Comparison of ENCODE assay signal across 8 mouse cellular contexts in the genomic region with DNA sequence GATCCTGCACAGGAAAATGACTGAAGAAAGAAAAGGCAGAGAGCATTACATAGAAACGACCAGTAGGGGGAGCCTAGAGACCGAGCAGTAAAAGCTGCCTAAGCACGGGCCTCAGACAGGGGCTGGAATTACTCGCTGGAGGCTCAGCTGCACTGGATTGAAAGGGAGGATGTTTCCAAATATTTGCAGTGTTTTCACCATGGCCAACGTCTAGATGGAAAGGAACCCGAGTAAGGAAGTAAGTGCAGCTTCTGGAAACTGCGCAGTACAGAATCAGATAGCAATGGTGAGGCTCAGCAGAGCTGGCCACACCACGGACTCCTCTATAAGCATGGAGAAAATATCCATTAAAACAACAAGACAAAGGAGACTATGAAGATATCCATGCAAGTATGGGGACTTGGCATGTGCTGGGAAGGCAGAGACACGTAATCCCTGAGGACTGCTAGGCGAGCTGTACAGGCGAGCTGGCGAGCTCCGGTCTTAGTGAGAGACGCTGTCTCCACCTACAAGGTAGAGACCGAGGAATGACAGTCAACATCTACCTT.
A peak's percentile ranks its signal among the peaks of the same experiment; 100 is the strongest.
DNase-seq lines count a peak whose midpoint lies in the region; ATAC-seq and TF ChIP-seq lines count a peak whose summit lies in the region.

No protein-coding gene starts in this region.

- no peaks in the 10 kb centered on the region for H3K27me3 ChIP-seq in heart, adult 2 months (ENCODE audit: control insufficient read depth, insufficient read depth, low read length)
- H3K27me3 ChIP-seq in limb, embryonic 10.5 days (ENCODE audit: low read depth, poor library complexity, severe bottlenecking): no peaks in the 10 kb centered on the region
- H3K27me3 ChIP-seq in midbrain, embryonic 12.5 days: no peaks in the 10 kb centered on the region

- no peaks in the 10 kb centered on the region; the same call in 1 of the 2 replicates for H3K4me1 ChIP-seq in heart, adult 2 months (ENCODE audit: control insufficient read depth, insufficient read depth, low read length)
- H3K4me1 ChIP-seq in limb, embryonic 10.5 days: peaks cover 15% of the 10 kb centered on the region
- peaks cover 14% of the 10 kb centered on the region for H3K4me1 ChIP-seq in midbrain, embryonic 12.5 days

- WGBS in heart, adult 2 months: 47% methylated on average over 15 of the region's 15 CpGs
- 55% methylated on average over 15 of the region's 15 CpGs for WGBS in limb, embryonic 10.5 days
- WGBS in midbrain, embryonic 12.5 days: 46% methylated on average over 15 of the region's 15 CpGs

- peak; percentile 85 for ATAC-seq in midbrain, embryonic 12.5 days (ENCODE audit: low FRiP score, low read depth)

- H3K9ac ChIP-seq in heart, adult 2 months (ENCODE audit: low read depth, low read length): no peak overlapping the region
- no peak overlapping the region for H3K9ac ChIP-seq in midbrain, embryonic 12.5 days (replicated peaks)

- H3K9me3 ChIP-seq in limb, embryonic 10.5 days (replicated peaks): no peaks in the 10 kb centered on the region
- H3K9me3 ChIP-seq in midbrain, embryonic 12.5 days: no peaks in the 10 kb centered on the region

- no peaks in the 10 kb centered on the region for H3K36me3 ChIP-seq in heart, adult 2 months (ENCODE audit: control insufficient read depth, insufficient read depth, low read length)
- H3K36me3 ChIP-seq in limb, embryonic 10.5 days: no peaks in the 10 kb centered on the region
- H3K36me3 ChIP-seq in midbrain, embryonic 12.5 days: no peaks in the 10 kb centered on the region

- intact Hi-C loops in heart, adult 2 months (cut with DNase I): loop anchor here (1.0 to 2.0 kb wide), 3 partner anchors 304 to 519 kb away; no protein-coding TSS in a partner anchor

- peak; percentile 99 for TF ChIP-seq CTCF in heart, adult 2 months (IDR thresholded peaks at IDR 0.05)

- TF ChIP-seq EP300 in heart, adult 2 months (IDR thresholded peaks at IDR 0.05; ENCODE audit: insufficient read depth, low read depth, low read length): peak; percentile 65

- no peaks in the 10 kb centered on the region for H3K79me2 ChIP-seq in heart, adult 2 months (replicated peaks; ENCODE audit: control insufficient read depth, insufficient read depth, low read length)

- no peak overlapping the region for H3K4me3 ChIP-seq in heart, adult 2 months
- H3K4me3 ChIP-seq in limb, embryonic 10.5 days: no peak overlapping the region
- H3K4me3 ChIP-seq in midbrain, embryonic 12.5 days: no peak overlapping the region

- TF ChIP-seq POLR2A in heart, adult 2 months (IDR thresholded peaks at IDR 0.05; ENCODE audit: insufficient read depth, low read depth, low read length): no peak

- H3K4me2 ChIP-seq in midbrain, embryonic 12.5 days (replicated peaks): no peak overlapping the region

- peak; percentile 82 for DNase-seq in 416B (ENCODE audit: low read depth)
- DNase-seq in adrenal gland, adult 8-10 months: peak; percentile 19
- DNase-seq in embryo, embryonic 11.5 days (ENCODE audit: low read depth, low spot score): peak; percentile 69
- peak; percentile 42 to 50 for DNase-seq in heart, adult 2 months
- peak; percentile 32 for DNase-seq in kidney, adult 18-20 months
- DNase-seq in limb, embryonic 10.5 days (ENCODE audit: low spot score): peak; percentile 59
- DNase-seq in skeletal muscle tissue, adult 2 months (ENCODE audit: low read depth, low spot score): peak; percentile 80

- H3K27ac ChIP-seq in heart, adult 2 months: no peak overlapping the region
- no peak overlapping the region for H3K27ac ChIP-seq in limb, embryonic 10.5 days
- H3K27ac ChIP-seq in midbrain, embryonic 12.5 days (replicated peaks): peak overlapping the region; percentile 46; the same call in 1 of the 2 replicates

Comparison
In these comparisons a context has a peak if more than half of its experiments do, and no peak if none do; other contexts are left out.
1. DNase-seq: peak in every context shown above with its lines; median percentile 82 in 416B; 80 in skeletal muscle tissue, adult 2 months; 69 in embryo, embryonic 11.5 days; 59 in limb, embryonic 10.5 days; 46 in heart, adult 2 months; 32 in kidney, adult 18-20 months; 19 in adrenal gland, adult 8-10 months.